Mouse (Mus musculus): Measurements from ENCODE around the gene Rin2.

DNA sequence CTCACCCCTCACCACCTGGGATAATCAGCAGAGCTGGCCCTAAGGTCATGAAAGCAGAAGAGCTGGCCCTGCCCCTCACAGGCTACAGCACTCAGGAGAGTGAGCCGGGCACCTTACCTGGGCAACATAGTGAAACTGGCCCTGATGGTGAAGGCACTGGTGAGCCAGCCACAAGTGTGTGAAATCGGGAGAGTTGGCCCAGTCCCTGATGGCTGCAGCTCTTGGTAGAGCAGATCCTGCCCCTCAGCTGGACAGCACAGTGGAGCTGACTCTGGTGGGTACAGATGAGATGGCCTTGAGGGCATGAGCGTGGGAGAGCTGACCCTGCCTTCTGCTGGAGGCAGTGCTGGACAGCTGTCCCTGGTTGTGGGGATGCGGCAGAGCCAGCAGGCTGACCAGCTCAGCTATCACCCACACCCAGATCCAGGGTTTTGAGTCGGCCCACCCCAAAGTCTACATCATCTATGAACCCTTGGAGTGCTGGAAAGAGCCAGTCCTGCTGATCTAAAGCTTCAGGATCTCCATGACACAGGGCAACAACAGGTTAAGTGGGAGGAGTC lies 43.7 kb downstream of the Rin2 start:
- TF ChIP-seq CTCF (IDR thresholded peaks at IDR 0.05; ENCODE audit: low read depth, low read length) = no peak
- TF ChIP-seq POLR2A (IDR thresholded peaks at IDR 0.05; ENCODE audit: extremely low read depth, insufficient read depth, low read length) = no peak

Measured in liver, adult 2 months (tissue).